Mouse (Mus musculus) retina, postnatal 1 day (tissue): ENCODE results near the gene Haao.
A peak's percentile ranks its signal among the peaks of the same experiment; 100 is the strongest.

Experiments used
- DNase-seq: peaks from one replicate; pipeline ENCODE4 v3.0.0-alpha.2; 2012

Gene Haao

DNA sequence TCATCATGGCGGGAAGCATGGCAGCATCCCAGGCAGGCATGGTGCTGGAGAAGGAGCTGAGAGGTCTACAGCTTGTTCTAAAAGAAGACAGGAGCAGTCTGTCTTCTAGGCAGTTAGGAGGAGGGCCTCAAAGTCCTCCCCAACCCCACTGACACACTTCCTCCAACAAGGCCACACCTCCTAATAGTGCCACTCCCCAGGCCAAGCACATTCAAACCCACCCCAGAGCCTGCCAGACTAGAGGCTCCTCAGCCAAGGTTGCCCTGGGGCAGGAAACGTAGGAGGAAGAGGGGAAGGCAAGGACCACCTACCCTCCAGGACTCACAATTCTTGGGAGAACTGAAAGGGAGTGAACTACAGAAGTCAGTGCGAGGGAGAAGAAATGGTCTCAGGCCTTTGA, at the start of gene Haao:
Haao (minus strand) TSS at position 149 of the 400 bp plus-strand sequence.
- DNase-seq: no peak

- peak; percentile 24 for DNase-seq
Measured at GRCm38 (mm10) chr17:83897361-83897799, 49.6 kb upstream of the Haao start.

GRCm38 (mm10) chr17:83896723-83897122, 49.0 kb upstream of the Haao start:
- peak; percentile 87 for DNase-seq

GRCm38 (mm10) chr17:83895321-83895770, 47.6 kb upstream of the Haao start:
- DNase-seq: no peak

DNA sequence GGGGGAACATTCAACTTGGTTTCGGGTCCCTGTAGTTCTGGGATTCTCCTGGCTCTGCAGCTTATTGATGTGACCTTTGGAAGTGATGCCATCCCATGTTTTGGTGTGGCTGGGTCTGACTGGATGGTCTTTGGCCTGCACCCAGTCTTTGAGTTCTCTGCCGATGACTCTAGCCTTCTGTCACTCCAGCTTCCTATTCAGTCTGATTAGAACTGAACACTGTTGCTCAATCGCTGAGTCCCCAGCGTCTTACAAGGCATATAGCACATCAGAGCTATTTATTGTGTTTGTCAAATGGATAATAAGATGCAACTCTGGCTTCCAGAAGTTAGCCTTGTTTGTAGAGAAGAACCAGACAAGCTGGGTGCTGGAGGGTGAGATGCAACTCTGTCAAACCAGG, 45.4 kb upstream of the Haao start:
- no peak for DNase-seq

GRCm38 (mm10) chr17:83891864-83892263, 44.1 kb upstream of the Haao start:
- DNase-seq: no peak

- DNase-seq: no peak
Measured at GRCm38 (mm10) chr17:83890373-83890696, 42.6 kb upstream of the Haao start.

DNA sequence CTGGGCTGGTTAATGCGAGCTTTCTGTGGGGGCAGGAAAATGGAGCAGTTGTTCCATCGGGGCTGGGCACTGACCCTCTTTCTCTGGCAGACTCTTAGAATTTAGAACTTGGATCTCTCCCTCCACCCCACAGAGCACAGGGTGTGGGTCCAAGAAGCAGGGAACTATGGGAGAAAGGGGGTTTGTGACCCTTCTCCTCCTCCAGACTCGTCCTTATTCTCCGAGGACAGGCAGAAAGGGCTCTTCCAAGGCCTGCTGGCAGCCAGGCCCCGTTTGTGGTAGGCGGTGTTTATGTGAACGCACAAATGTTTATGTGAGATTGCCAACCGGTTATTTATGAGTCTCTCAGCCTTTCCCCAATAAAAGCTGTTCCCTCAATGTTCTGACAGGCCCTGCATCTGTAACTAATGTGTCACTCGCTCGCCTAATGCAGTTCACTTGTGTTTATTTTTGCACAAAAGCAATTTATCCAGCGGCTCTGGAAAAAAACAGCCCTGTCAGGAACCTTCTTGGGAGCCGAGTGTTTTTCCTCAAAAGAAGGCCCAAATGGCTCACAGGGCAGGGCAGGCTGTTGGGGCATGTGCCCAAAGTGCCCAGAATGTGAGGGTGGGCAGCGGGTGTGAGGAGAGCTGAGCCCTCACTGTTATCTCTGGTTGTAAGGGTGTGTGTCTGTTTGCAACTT, 42.1 kb upstream of the Haao start:
- DNase-seq: no peak

DNA sequence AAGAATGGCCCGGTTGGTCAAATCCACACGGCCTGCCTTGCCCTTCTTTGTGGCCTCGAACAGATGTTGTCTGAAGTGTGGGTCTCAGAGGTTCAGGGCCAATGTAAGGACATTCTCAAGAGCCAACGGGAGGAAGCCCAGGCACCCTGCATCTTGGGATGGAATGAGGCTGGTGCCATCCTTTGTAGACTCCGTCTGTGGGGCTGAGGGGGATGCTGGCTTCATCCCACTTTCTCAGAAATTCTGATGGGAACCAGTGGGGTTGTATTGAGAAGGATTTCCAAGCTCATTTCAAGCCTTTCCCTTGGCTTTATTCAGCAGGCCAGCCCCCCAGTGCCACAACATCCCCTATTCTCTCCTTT, 41.5 kb upstream of the Haao start:
- DNase-seq: no peak

DNA sequence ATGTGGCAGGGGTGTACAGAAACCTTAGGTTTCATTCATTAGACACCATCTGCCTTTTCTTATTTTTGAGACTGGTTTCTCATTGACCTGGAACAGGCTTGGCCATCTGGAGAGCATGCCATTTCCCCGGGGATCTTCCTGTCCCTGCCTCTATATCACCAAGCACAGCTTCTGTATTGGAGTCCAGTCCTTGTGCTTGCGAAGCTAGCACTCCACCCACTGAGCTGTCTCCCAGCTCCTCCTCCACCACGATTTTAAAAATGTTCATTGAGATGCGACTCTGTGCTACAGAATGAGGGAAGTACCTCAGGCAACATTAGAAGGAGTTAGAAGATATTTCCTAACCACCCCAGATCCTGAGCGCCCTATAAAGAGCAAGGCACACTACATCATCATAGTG, 39.5 kb upstream of the Haao start:
- DNase-seq: no peak

- DNase-seq: no peak
Measured at GRCm38 (mm10) chr17:83886395-83886794, 38.6 kb upstream of the Haao start.

GRCm38 (mm10) chr17:83885750-83886149, 38.0 kb upstream of the Haao start:
- no peak for DNase-seq

DNA sequence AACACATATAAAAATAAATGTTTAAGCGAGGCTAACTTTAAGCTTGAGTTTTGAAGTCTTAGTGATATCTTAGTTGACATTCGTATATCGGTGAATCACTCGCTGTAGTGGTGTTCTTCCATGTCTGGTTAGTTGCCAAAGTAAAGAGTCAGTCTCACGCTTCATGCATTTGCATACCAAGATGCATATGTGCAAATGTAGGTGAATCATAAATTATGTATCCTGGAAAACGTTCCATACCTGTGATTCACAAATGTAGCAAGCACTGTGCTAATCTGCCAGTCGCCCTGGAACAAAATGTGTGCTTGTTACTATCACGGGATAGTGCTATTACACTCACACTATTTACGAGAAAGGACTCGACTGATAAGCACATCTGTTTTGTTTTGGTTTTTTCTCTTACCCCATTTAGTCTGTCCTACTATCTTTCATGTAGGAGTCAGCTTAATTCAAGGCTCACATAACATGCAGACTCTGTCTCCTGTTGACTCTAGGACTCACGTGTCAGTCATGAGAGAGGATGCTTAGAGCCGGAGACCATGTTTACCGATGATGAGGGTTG, 37.3 kb upstream of the Haao start:
- DNase-seq: no peak

DNA sequence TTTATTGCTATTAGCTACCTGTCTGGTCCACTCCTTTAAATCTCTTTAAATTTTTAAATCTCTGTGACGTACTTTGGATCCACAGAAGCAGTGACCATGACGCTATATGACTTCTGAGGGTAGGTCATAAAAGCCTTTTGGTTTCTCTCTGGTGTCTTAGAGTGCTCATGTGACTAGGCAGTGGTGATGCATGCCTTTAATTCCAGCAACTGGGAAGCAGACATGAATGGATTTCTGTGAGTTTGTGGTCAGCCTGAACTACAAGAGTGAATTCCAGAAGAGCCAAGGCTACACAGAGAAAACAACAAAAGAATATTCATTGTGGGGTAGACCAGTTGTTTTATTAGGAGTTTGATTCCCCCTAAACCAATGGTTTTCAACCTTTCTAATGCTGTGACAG, 35.0 kb upstream of the Haao start:
- DNase-seq: no peak

DNA sequence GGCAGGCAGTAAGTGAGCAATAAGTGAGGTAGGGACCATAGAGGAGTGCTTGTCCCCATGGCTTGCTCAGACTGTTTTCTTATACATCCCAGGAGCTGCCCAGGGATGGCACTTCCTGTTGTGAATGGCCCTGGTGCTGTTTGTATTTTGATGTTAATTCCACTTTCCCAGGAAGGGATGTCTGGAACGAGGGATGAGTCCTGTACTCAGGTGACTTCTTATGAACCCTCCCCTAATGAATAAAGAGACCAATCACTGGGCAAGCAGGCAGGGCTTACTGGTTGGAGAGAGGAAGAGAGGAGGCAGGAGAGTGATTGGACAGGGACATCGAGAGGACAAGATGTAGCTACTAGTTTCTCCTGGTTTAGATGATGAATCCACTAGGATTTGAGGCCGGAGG, 33.3 kb upstream of the Haao start:
- no peak for DNase-seq

DNA sequence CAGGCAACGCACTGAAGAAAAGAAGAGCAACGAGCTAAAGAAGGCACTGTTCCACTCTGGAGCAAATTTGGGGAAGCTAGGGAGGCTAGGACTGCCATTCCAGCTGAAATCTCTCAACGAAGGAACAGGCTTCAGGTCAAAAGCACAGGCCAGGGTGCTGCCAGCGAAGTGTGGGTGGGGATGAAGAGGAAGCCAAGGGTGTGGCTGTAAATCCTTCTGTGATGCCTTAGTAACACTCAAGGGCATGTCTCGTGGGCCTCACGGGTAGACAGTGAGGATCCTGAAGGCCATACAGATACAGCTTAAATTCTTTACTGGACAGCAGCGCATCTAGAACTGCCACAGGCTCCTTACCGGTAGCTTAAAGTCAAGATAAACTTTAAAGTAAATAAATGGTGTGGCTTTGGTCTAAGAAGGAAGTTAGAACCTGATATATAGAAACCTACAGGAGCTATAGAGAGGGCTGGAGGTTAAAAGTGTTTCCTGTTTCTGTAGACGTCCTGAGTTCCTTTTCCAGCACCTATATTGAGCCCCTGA, 32.5 kb upstream of the Haao start:
- no peak for DNase-seq

DNA sequence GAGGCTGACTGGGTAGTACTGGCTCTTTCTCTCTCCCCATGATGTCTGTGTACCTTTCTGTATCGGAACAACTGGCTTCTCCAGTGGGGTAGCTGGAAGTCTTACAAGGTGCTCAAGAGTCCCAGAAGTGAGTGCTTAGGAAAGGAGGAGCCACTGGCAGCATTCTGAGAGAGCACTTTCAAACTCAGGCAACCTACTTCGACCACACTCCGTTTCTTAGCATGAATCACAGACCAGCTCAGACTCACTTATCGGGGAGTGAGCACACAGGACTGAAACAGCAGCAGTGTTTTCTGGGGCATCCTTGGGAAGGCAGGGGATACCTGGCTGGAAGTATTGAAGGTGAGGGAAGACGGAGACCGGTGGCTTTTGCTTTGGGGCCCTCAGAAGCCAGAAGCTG, 31.9 kb upstream of the Haao start:
- DNase-seq: no peak

- DNase-seq: peak; percentile 30
Measured at GRCm38 (mm10) chr17:83874610-83875009, 26.8 kb upstream of the Haao start.

- peak; percentile 18 for DNase-seq
Measured at GRCm38 (mm10) chr17:83873363-83874141, 25.8 kb upstream of the Haao start.

- DNase-seq: peak; percentile 89
Measured at GRCm38 (mm10) chr17:83872806-83873348, 25.1 kb upstream of the Haao start.

DNA sequence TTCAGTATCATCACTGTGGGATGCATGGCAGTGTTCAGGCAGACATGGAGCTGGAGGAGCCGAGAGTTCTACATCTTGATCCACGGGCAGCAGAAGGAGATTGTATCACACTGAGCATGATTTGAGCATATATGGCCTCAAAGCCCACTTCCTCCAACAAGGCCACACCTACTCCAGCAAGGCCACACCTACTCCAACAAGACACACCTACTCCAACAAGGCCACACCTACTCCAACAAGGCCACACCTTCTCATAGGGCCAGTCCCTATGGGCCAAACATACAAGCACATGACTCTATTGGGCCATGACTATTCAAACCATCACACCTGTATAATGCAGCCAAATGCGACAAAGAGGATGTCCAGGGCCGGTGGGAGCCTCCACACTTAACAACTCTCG, 23.6 kb upstream of the Haao start:
- DNase-seq: no peak

- DNase-seq: no peak
Measured at GRCm38 (mm10) chr17:83870385-83870784, 22.6 kb upstream of the Haao start.

DNA sequence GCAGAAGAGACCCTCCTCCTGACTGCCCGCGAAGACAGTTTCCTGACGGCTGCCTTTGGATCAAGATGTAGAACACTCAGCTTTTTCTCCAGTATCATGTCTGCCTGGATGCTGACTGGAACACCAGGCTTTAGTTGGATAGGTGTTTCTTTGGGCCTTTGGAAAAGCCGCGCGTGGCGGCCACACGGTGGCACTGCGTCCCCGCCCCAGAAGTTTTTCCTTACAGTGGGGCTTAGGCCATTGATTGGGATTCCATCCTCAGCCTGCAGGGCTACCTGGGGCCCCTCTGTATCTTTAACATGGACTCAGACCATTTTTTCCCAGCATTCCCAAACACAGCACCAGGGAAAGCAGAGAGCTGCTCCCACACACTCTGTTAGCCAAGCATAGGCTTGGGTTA, 18.8 kb upstream of the Haao start:
- peak; percentile 74 for DNase-seq

- DNase-seq: no peak
Measured at GRCm38 (mm10) chr17:83865366-83865765, 17.6 kb upstream of the Haao start.
